In genomic region chr12:40383718-40384117, GRCm38 (mm10) we compare ENCODE assay signal across 30 mouse cellular contexts.
A peak's percentile ranks its signal among the peaks of the same experiment; 100 is the strongest.
DNase-seq lines count a peak whose midpoint lies in the region; ATAC-seq and TF ChIP-seq lines count a peak whose summit lies in the region.
"Had no signal": no experiment of that assay in that cellular context is flagged by ENCODE, and none has a peak within 500 bp of the region (broad histone marks: within the 10 kb centered on the region; RNA-seq: fewer than 3 reads in every experiment).

No protein-coding gene starts in this region.

- H3K9me3 ChIP-seq in heart, embryonic 11.5 days (replicated peaks; ENCODE audit: control insufficient read depth, low read length) = no peaks in the 10 kb centered on the region
- H3K9me3 ChIP-seq: embryonic facial prominence, embryonic 12.5 days; forebrain, embryonic 10.5 days; heart, embryonic 13.5 days; intestine, embryonic 15.5 days; midbrain, embryonic 10.5 days had no signal

- no peaks in the 10 kb centered on the region for H3K27me3 ChIP-seq in heart, embryonic 11.5 days (ENCODE audit: control insufficient read depth, insufficient read depth, low read length)
- no peaks in the 10 kb centered on the region for H3K27me3 ChIP-seq in Patski
- H3K27me3 ChIP-seq in thymus, adult 2 months (ENCODE audit: control insufficient read depth, insufficient read depth, low read length) = no peaks in the 10 kb centered on the region
- H3K27me3 ChIP-seq: embryonic facial prominence, embryonic 12.5 days; heart, embryonic 13.5 days; intestine, embryonic 15.5 days had no signal

- H3K27ac ChIP-seq in heart, embryonic 11.5 days (ENCODE audit: low read depth, low read length) = no peak overlapping the region
- H3K27ac ChIP-seq in thymus, adult 2 months (ENCODE audit: control insufficient read depth, insufficient read depth, low read length) = no peak overlapping the region
- H3K27ac ChIP-seq: embryonic facial prominence, embryonic 12.5 days; forebrain, embryonic 10.5 days; heart, embryonic 13.5 days; intestine, embryonic 15.5 days; liver, embryonic 14.5 days; midbrain, embryonic 10.5 days; stomach, postnatal 0 days had no signal

- H3K4me3 ChIP-seq in heart, embryonic 11.5 days (ENCODE audit: low read depth, low read length) = no peak overlapping the region
- H3K4me3 ChIP-seq in thymus, adult 2 months (ENCODE audit: control insufficient read depth, insufficient read depth, low read length) = no peak overlapping the region
- H3K4me3 ChIP-seq: embryonic facial prominence, embryonic 12.5 days; forebrain, embryonic 10.5 days; heart, embryonic 13.5 days; intestine, embryonic 15.5 days; midbrain, embryonic 10.5 days had no signal

- peak; percentile 68 for DNase-seq in heart, adult 11 months
- peak; percentile 39 for DNase-seq in lung, postnatal 36 days
- no peak for DNase-seq in lung, postnatal 25 days (ENCODE audit: low spot score)
- DNase-seq in Patski (ENCODE audit: low read depth, low spot score) = no peak
- no peak for DNase-seq in thymus, postnatal 0 days (ENCODE audit: low spot score)
- no peak for DNase-seq in thymus, adult 2 months
- DNase-seq: B cell, adult 2 months; cerebellum, adult 9-10 months; embryo, embryonic 11 days; gastrocnemius, postnatal 14 days; heart, postnatal 14 days; kidney, adult 2 months; kidney, postnatal 36 days; liver; lung, adult 2 months; lung, postnatal 10 days; right cerebral cortex, postnatal 4 days; thymus, adult 18-20 months; thymus, postnatal 4 days had no signal

- no peak for TF ChIP-seq CTCF in Patski (IDR thresholded peaks at IDR 0.05)
- TF ChIP-seq CTCF in thymus, adult 2 months (IDR thresholded peaks at IDR 0.05; ENCODE audit: borderline replicate concordance, control insufficient read depth, extremely low read depth, insufficient read depth, low read length, poor library complexity) = no peak

- no peaks in the 10 kb centered on the region for H3K4me1 ChIP-seq in heart, embryonic 11.5 days (ENCODE audit: control insufficient read depth, insufficient read depth, low read length)
- peaks cover 8% of the 10 kb centered on the region for H3K4me1 ChIP-seq in thymus, adult 2 months (replicated peaks; ENCODE audit: control insufficient read depth, insufficient read depth, low read length)
- H3K4me1 ChIP-seq: forebrain, embryonic 10.5 days; intestine, embryonic 15.5 days had no signal

- H3K4me2 ChIP-seq in heart, embryonic 11.5 days = no peak overlapping the region
- H3K4me2 ChIP-seq: embryonic facial prominence, embryonic 12.5 days; heart, embryonic 13.5 days; intestine, embryonic 15.5 days had no signal

- TF ChIP-seq POLR2A in thymus, adult 2 months (IDR thresholded peaks at IDR 0.05; ENCODE audit: control insufficient read depth, extremely low read depth, insufficient read depth, low read length, poor library complexity) = no peak

- H3K36me3 ChIP-seq in heart, embryonic 11.5 days (ENCODE audit: control insufficient read depth, insufficient read depth, low read length) = no peaks in the 10 kb centered on the region
- H3K36me3 ChIP-seq in thymus, adult 2 months (ENCODE audit: control insufficient read depth, insufficient read depth, low read length) = no peaks in the 10 kb centered on the region
- H3K36me3 ChIP-seq: embryonic facial prominence, embryonic 12.5 days; forebrain, embryonic 10.5 days; heart, embryonic 13.5 days; intestine, embryonic 15.5 days; midbrain, embryonic 10.5 days had no signal

- CTCF ChIA-PET in Patski (lab: Charles Lee) = interaction anchor here (1.0 kb wide), 1 partner anchor 14 kb away, joined by 4 read pairs; no protein-coding TSS in a partner anchor

- POLR2A ChIA-PET in Patski (lab: Charles Lee) = no interaction called here

- no peak overlapping the region for H3K9ac ChIP-seq in heart, embryonic 11.5 days (ENCODE audit: low read depth, low read length)
- H3K9ac ChIP-seq: embryonic facial prominence, embryonic 12.5 days; heart, embryonic 13.5 days; intestine, embryonic 15.5 days; liver, embryonic 14.5 days had no signal

- 72% methylated on average over 6 of the region's 6 CpGs for WGBS in heart, embryonic 11.5 days (ENCODE audit: insufficient replicate concordance)
- WGBS in thymus, adult 2 months = 96% methylated on average over 6 of the region's 6 CpGs

- in situ Hi-C loops in Patski (cut with MboI; ENCODE audit: low pct_unique_long_range_greater_than_20kb) = no loop called here

- no peak for ATAC-seq in heart, embryonic 11.5 days (replicated peaks; ENCODE audit: insufficient number of reproducible peaks, low FRiP score, low TSS enrichment)
- ATAC-seq in Patski = peak; percentile 54
- ATAC-seq: forebrain, embryonic 16.5 days; hindbrain, embryonic 16.5 days; intestine, embryonic 15.5 days; midbrain, embryonic 16.5 days had no signal

Comparison
In these comparisons a context has a peak if more than half of its experiments do, and no peak if none do; other contexts are left out.
1. DNase-seq: peak in heart, adult 11 months (single experiment) and lung, postnatal 36 days (single experiment); none in lung, postnatal 25 days (single experiment), Patski (single experiment), thymus, postnatal 0 days (single experiment) and thymus, adult 2 months (single experiment).